Mouse (Mus musculus) liver, embryonic 14.5 days (tissue): Measurements from ENCODE around the gene Foxj1. TPM values are rescaled to one million over a fixed set of nuclear protein-coding genes. Genes with fewer than 3 reads are reported as not detected.

Source experiments
- ATAC-seq: fragments of 200-750 bp; cut with Nextera tagmentation; 2 replicates; pipeline ENCODE4 v1.8.0; 2017; ENCODE audit warnings: moderate number of reproducible peaks, mild to moderate bottlenecking, moderate library complexity; ENCODE audit not compliant: insufficient read depth
- DNase-seq, 3 experiments: peaks; one replicate each; pipeline ENCODE4 v3.0.0-alpha.2; 2012 to 2013; ENCODE audit warnings: low read depth in 3 of 3, low spot score in 3 of 3
- H3K27ac ChIP-seq: fragments of 300-500 bp; sonication (generic); 2 replicates; pipeline ENCODE4 v1.5.1; 2014; ENCODE audit warnings: moderate library complexity, mild to moderate bottlenecking, control low read depth, inconsistent platforms
- H3K27me3 ChIP-seq: fragments of 300-500 bp; sonication (generic); 2 replicates; pipeline ENCODE4 v1.6.1; 2014; ENCODE audit warnings: mild to moderate bottlenecking, low read length, moderate library complexity; ENCODE audit not compliant: control insufficient read depth, insufficient read depth
- H3K36me3 ChIP-seq: fragments of 300-500 bp; sonication (generic); replicated peaks from 2 replicates; pipeline ENCODE4 v1.6.1; 2014; ENCODE audit warnings: low read depth; ENCODE audit not compliant: control insufficient read depth, insufficient read depth
- H3K4me1 ChIP-seq, 2 experiments: fragments of 200-500 bp in 1 of 2; fragments of 300-500 bp in 1 of 2; sonication (generic) in 1 of 2; replicated peaks; 2 replicates each; pipeline ENCODE4 v1.6.1; 2012 to 2014; ENCODE audit warnings: antibody characterized with exemption in 1 of 2, inconsistent platforms in 1 of 2, low read length in 1 of 2; ENCODE audit not compliant: control insufficient read depth in 2 of 2, insufficient read depth in 2 of 2
- H3K4me2 ChIP-seq: fragments of 300-500 bp; sonication (generic); 2 replicates; pipeline ENCODE4 v1.6.1; 2014; ENCODE audit warnings: low read depth, mild to moderate bottlenecking, control low read depth, moderate library complexity
- H3K4me3 ChIP-seq, 2 experiments: fragments of 200-500 bp in 1 of 2; fragments of 300-500 bp in 1 of 2; sonication (generic) in 1 of 2; 2 replicates each; pipeline ENCODE4 v1.5.1; 2012 to 2014; ENCODE audit warnings: low read depth in 2 of 2, low read length in 2 of 2, mild to moderate bottlenecking in 2 of 2, control low read depth in 1 of 2, inconsistent platforms in 1 of 2, moderate library complexity in 1 of 2; ENCODE audit not compliant: insufficient read depth in 1 of 2
- H3K9ac ChIP-seq: fragments of 300-500 bp; sonication (generic); replicated peaks from 2 replicates; pipeline ENCODE4 v1.6.1; 2014; ENCODE audit warnings: mild to moderate bottlenecking, control low read depth, moderate library complexity
- H3K9me3 ChIP-seq: fragments of 300-500 bp; sonication (generic); 2 replicates; pipeline ENCODE4 v1.6.1; 2016; ENCODE audit warnings: low read length, mixed read lengths; ENCODE audit not compliant: control insufficient read depth
- CTCF ChIP-seq: IDR thresholded peaks from 2 replicates; pipeline ENCODE4 v1.5.1; 2016; ENCODE audit warnings: antibody characterized with exemption, low read depth, control low read depth
- EP300 ChIP-seq: IDR thresholded peaks from 2 replicates; pipeline ENCODE4 v1.6.1; 2016; ENCODE audit warnings: antibody characterized with exemption, low read depth
- WGBS: fragments of 180-500 bp; shearing (Covaris S2); extraction: QIAGEN DNeasy Blood & Tissue Kit; methylation state at CpG from one replicate; pipeline ENCODE4 v1.1.7; 2014; ENCODE audit not compliant: insufficient replicate concordance; 5-methylcytosine and 5-hydroxymethylcytosine counted together
- polyA plus RNA-seq, 2 experiments: library from polyadenylated mRNA; depleted of rRNA in 1 of 2; stranded (reverse) in 1 of 2; unstranded in 1 of 2; fragments of >200 nt; fragmentation: Nextera tagmentation in 1 of 2; extraction: Ambion mirVana in 1 of 2; gene quantifications; 2 replicates each; pipeline versions ENCODE4 v1.2.1 to v1.2.3; 2012 to 2014

Gene Foxj1
- polyA plus RNA-seq, 2 experiments = 0.76 to 1.2 TPM

DNA sequence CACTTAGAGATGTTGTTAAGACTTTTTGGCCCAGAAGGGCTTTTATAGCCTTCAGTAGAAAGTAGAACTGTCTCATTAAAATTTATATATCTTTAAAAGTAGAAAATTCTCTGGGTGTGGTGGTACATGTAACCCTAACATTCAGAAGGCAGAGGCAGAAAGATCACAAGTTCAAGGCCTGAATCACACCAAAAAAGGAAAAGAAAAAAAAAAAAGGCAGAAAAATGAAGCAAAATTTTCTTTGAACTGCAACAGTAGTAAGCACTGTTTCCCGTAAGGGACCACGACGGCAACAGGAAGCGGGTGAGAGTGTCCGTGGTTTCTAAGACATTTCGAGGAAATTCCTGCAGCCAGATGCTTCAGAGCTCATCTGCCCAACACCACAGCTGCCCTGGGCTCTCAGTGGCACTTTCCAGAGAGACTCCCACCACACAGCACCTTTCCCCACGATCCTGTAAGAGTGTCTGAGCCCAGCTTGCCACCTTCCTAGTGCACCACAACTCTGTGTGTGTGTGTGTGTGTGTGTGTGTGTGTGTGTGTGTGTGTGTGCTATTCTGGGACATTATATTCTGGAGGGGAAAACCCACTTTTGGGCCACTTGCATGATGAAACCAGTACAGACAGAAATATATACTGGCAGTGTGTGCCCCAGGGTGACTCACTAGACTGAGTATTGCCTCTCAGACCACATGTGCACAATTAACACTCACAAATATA is 41.9 kb upstream of the Foxj1 start:
- no peak overlapping the region for H3K9ac ChIP-seq
- no peaks in the 10 kb centered on the region; a peak in 1 of 4 replicates for H3K4me1 ChIP-seq
- no peak; the same call in 1 of the 2 replicates for TF ChIP-seq EP300
- TF ChIP-seq CTCF = no peak
- DNase-seq = no peak
- H3K4me3 ChIP-seq = no peak overlapping the region
- no peaks in the 10 kb centered on the region for H3K36me3 ChIP-seq
- no peaks in the 10 kb centered on the region for H3K27me3 ChIP-seq
- WGBS = 18% methylated on average over 7 of the region's 7 CpGs
- H3K9me3 ChIP-seq = no peaks in the 10 kb centered on the region
- no peak for ATAC-seq
- H3K27ac ChIP-seq = no peak overlapping the region
- H3K4me2 ChIP-seq = no peak overlapping the region

DNA sequence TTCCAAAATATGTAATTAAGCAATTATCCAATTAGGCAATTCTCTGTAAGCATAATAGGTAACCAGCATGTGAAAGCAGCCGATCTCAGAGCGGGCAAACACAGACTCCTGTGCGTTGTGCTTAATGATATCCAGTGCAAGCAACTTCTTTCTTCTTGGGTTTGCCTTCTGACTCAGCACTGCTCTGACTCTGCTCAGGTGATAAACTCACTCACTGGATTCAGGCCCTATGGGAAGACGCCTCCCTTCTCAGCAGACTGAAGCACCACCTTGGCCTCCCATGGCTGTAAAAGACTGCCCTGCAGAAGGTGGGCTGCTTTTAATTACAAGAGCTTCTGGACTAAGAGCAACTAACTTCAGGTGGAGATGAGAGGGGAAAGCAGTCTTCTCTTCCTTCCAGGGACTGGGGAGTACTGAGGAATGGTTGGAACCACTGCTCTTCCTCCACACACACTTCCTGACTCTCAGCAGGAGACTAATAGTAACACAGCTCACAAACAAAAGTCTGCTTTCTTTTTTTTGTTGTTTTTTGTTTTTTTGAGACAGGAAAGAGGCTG is 36.8 kb upstream of the Foxj1 start:
- H3K27ac ChIP-seq = no peak overlapping the region
- no peak overlapping the region for H3K4me3 ChIP-seq
- no peak overlapping the region for H3K9ac ChIP-seq
- no peak for DNase-seq
- peaks cover 0 to 14% of the 10 kb centered on the region in 2 experiments; a peak in 2 of 4 replicates for H3K4me1 ChIP-seq
- WGBS = 40% methylated on average over 4 of the region's 4 CpGs
- no peak overlapping the region for H3K4me2 ChIP-seq
- H3K36me3 ChIP-seq = no peaks in the 10 kb centered on the region
- ATAC-seq = no peak
- H3K27me3 ChIP-seq = no peaks in the 10 kb centered on the region
- TF ChIP-seq EP300 (no peak), CTCF (no peak)
- no peaks in the 10 kb centered on the region for H3K9me3 ChIP-seq

DNA sequence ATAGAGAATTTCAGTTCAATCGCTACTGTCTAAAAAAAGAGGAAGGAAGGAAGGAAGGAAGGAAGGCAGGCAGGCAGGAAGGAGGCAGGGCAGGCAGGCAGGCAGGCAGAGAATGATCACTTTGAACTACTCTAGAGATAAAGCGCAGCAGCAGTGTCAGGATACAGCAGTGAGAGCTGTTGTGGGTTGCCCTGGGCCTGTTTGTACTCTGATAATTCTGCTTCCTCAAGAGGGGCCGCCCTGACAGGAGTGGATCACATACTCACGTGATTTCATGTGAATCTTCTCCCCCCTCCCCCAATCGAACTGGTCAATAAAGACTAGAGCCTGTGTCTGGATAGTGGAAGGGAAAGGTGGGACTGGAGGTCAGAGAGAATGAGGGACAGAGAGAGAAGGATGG is 34.4 kb upstream of the Foxj1 start:
- H3K4me3 ChIP-seq = no peak overlapping the region
- no peaks in the 10 kb centered on the region for H3K9me3 ChIP-seq
- no peaks in the 10 kb centered on the region for H3K27me3 ChIP-seq
- DNase-seq (peak; percentile 13 to 23 (median 20)), ATAC-seq (peak; percentile 83)
- no peak overlapping the region for H3K27ac ChIP-seq
- 3% methylated on average over 5 of the region's 5 CpGs for WGBS
- H3K9ac ChIP-seq = no peak overlapping the region
- peaks cover 0 to 14% of the 10 kb centered on the region in 2 experiments; a peak in 2 of 4 replicates for H3K4me1 ChIP-seq
- no peaks in the 10 kb centered on the region for H3K36me3 ChIP-seq
- H3K4me2 ChIP-seq = no peak overlapping the region; the same call in 1 of the 2 replicates
- TF ChIP-seq CTCF = no peak
- 0 out of 2 replicates have a peak, but pooled peaks have one; percentile 9 for TF ChIP-seq EP300

DNA sequence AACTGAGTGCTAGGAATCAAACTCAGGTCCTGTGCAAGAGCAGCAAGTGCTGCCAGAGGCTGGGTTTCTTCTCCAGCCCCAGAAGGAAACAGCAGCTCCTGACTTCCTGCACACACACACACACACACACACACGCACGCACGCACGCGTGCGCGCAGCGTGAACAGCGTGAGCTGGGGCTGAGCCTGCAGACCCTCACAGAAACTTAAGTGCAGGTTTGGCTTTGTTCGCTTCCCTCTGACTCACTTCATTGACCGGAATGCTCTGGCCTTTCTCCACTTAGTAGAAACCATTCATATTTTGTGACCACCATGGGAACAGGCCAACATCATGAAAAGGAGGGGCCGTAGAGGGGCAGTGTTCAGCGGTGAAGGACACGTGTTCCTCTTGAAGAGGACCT is 33.9 kb upstream of the Foxj1 start:
- Histone ChIP-seq H3K4me1 (peaks cover 0 to 14% of the 10 kb centered on the region in 2 experiments; a peak in 2 of 4 replicates), H3K4me3 (no peak overlapping the region), H3K9me3 (no peaks in the 10 kb centered on the region), H3K27ac (no peak overlapping the region), H3K27me3 (no peaks in the 10 kb centered on the region), H3K9ac (no peak overlapping the region), H3K4me2 (no peak overlapping the region), H3K36me3 (no peaks in the 10 kb centered on the region)
- 73% methylated on average over 14 of the region's 14 CpGs for WGBS
- DNase-seq (no peak), ATAC-seq (no peak)
- no peak for TF ChIP-seq CTCF
- no peak for TF ChIP-seq EP300

DNA sequence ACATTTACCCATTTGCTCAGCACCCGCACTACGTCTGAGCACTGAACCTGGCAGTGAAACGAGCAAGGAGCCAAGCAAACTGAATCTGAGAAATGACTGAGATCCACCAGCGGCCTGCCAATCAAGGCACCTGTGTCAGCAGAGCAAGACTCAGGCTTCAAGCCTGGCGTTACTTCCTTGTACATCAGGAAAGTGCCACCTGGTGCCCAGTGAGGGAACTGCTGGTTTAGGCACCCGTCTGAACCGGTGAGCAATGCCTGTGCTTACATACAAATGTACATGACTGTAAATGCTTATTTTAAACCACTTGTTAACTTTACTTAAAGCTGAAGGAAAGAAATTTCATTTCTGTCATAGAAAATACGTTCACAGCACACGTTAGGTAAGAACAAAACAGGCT is 32.9 kb upstream of the Foxj1 start:
- Histone ChIP-seq H3K9ac (no peak overlapping the region), H3K27me3 (no peaks in the 10 kb centered on the region), H3K36me3 (no peaks in the 10 kb centered on the region), H3K4me1 (peaks cover 0 to 14% of the 10 kb centered on the region in 2 experiments; a peak in 2 of 4 replicates), H3K27ac (no peak overlapping the region), H3K9me3 (no peaks in the 10 kb centered on the region), H3K4me3 (no peak overlapping the region), H3K4me2 (no peak overlapping the region)
- DNase-seq (peak; percentile 47 to 64 (median 60)), ATAC-seq (0 out of 2 replicates have a peak, but pooled peaks have one; percentile 48)
- TF ChIP-seq CTCF = peak; percentile 94
- no peak for TF ChIP-seq EP300
- 30% methylated on average over 9 of the region's 9 CpGs for WGBS
